Mouse (Mus musculus) neutrophil, adult 83 days (primary cell): Measurements from ENCODE around the gene Exo1. TPM values are rescaled to one million over a fixed set of nuclear protein-coding genes. Genes with fewer than 3 reads are reported as not detected.

ENCODE experiments used
- total RNA-seq, 2 experiments: library from RNA; stranded (reverse); gene quantifications; one replicate each; pipeline ENCODE4 v1.2.4; 2023

Exo1 gene
- total RNA-seq: 10 to 100 TPM; 18.2 to 20.5 TPM

DNA sequence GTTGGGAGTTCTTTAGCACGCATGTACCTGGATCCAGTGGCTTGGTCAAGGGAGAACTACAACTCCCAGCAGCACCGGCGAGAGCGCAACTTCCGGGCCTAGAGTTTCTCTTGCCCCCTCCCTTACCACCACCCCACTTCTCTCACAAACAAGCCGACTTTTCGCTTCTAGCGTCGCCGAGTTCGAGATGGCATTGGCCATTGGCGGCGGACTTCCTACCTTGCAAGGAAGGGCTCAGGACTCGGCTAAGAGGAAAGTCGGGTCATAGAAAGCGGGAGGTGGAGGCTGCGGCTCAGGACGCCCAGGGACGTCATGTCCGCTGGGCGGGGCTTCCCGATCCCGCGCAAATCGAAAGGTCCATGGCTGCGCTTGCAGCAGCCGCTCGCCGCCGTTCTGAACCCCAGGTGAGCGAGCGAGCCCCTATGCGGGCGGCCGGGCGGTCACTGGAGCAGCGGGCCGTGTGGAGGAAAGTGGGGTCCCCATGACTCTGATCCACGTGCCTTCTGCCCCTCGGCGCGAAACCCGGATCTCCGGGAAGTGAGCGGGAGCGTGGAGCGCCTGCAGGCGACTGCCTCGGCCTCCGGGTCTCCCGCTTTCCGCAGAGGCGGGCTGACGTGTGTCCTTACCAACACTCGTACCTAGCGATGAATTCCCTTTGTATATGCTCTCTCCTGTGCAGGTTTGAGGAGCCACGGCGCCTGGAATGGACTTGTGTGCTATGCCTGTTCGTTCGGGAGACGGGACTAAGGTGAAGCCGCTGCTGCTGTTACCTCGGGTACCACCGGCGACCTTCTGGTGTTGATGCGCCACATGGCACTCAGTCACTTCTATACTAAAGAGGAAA, at the start of gene Exo1:
Exo1 (plus strand) TSS at position 129 of the 844 bp plus-strand sequence.

DNA sequence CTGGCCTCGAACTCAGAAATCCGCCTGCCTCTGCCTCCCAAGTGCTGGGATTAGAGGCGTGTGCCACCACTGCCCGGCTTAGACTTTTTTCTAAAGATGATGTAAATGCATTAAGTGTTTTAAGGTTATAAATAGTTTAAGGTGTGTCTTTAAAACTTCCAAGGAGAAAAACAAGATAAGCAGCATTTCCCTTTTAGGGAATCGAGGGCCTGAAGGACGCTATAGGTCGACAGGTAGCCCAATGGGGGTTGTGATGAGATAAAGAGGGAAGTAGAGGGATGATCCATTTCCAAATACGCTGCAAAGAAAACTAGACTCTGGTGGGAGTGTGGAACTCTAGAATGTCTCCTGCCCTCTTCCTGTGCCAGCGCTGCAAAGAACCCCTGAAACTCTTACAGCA, 39.6 kb downstream of the Exo1 start, which contains the start of gene Gm38100:
Gm38100 (plus strand) TSS at position 301 of the 400 bp plus-strand sequence.

Other genes starting within 250 kb of the Exo1 start
- 1 to 10 TPM; 1.6 to 1.7 TPM for gene Opn3, start 187.8 kb upstream of the Exo1 start, total RNA-seq
- gene Chml, start 187.7 kb upstream of the Exo1 start, total RNA-seq: 10 to 100 TPM in 1 of 2 experiments, 1 to 10 TPM in 1; 7.7 to 11.1 TPM
- not detected for gene Wdr64, start 182.0 kb upstream of the Exo1 start, total RNA-seq
- gene Gm38100, start 39.7 kb downstream of the Exo1 start, total RNA-seq: not detected
- not detected for gene Rbm8a2, start 98.5 kb downstream of the Exo1 start, total RNA-seq